Mouse (Mus musculus) heart, adult 2 months (tissue): ENCODE measurements around the gene Abhd4. TPM values are rescaled to one million over a fixed set of nuclear protein-coding genes. Genes with fewer than 3 reads are reported as not detected.

Experiments
- DNase-seq, 2 experiments: peaks; one replicate each; pipeline ENCODE4 v3.0.0; 2021
- H3K27ac ChIP-seq: fragments of 200-600 bp; 2 replicates; pipeline ENCODE4 v1.8.1; 2022
- H3K27me3 ChIP-seq: fragments of 200-500 bp; 2 replicates; pipeline ENCODE4 v1.6.1; 2012; ENCODE audit warnings: mild to moderate bottlenecking, low read length, inconsistent platforms, mixed read lengths; ENCODE audit not compliant: control insufficient read depth, insufficient read depth
- H3K36me3 ChIP-seq: fragments of 200-500 bp; 2 replicates; pipeline ENCODE4 v1.6.1; 2012; ENCODE audit warnings: low read length, inconsistent platforms; ENCODE audit not compliant: control insufficient read depth, insufficient read depth
- H3K4me1 ChIP-seq: fragments of 200-500 bp; 2 replicates; pipeline ENCODE4 v1.6.1; 2011; ENCODE audit warnings: low read length; ENCODE audit not compliant: control insufficient read depth, insufficient read depth
- H3K4me3 ChIP-seq: fragments of 200-600 bp; 2 replicates; pipeline ENCODE4 v1.8.1; 2022
- H3K79me2 ChIP-seq: fragments of 200-500 bp; replicated peaks from 2 replicates; pipeline ENCODE4 v1.6.1; 2012; ENCODE audit warnings: mild to moderate bottlenecking, inconsistent platforms, low read length, moderate library complexity, mixed read lengths; ENCODE audit not compliant: control insufficient read depth, insufficient read depth
- H3K9ac ChIP-seq: fragments of 200-500 bp; 2 replicates; pipeline ENCODE4 v1.6.1; 2012; ENCODE audit warnings: low read depth, mild to moderate bottlenecking, control low read depth, inconsistent platforms, low read length, mixed read lengths
- CTCF ChIP-seq: fragments of 200-600 bp; IDR thresholded peaks from 2 replicates; pipeline ENCODE4 v1.8.1; 2022; ENCODE audit warnings: antibody characterized with exemption, mild to moderate bottlenecking, moderate library complexity
- EP300 ChIP-seq: fragments of 200-500 bp; IDR thresholded peaks from 2 replicates; pipeline ENCODE4 v1.6.1; 2011; ENCODE audit warnings: low read depth, low read length, control low read depth; ENCODE audit not compliant: insufficient read depth
- POLR2A ChIP-seq: fragments of 200-500 bp; IDR thresholded peaks from 2 replicates; pipeline ENCODE4 v1.6.1; 2011; ENCODE audit warnings: mild to moderate bottlenecking, low read depth, low read length, control low read depth; ENCODE audit not compliant: insufficient read depth
- WGBS: fragments of 180-500 bp; shearing (Covaris S2); methylation state at CpG from one replicate; pipeline ENCODE4 v1.1.7; 2018; 5-methylcytosine and 5-hydroxymethylcytosine counted together
- intact Hi-C: fragments of 180-260 bp; cut with DNase I; formaldehyde crosslinking; loops from one replicate; pipeline ENCODE4 v1.15.1; 2025
- polyA plus RNA-seq: library from polyadenylated mRNA; depleted of rRNA; stranded (reverse); fragments of >200 nt; gene quantifications from 2 replicates; pipeline ENCODE4 v1.2.3, GENCODE M21; 2012
- total RNA-seq, 2 experiments: library from RNA; stranded (reverse); gene quantifications; 2 replicates each; pipeline ENCODE4 v1.2.3; 2021

The Abhd4 gene
- total and polyA plus RNA-seq, 3 experiments: 39.2 to 50.2 (median 41.8) TPM

GRCm38 (mm10) chr14:54267966-54268365 is 14.0 kb downstream of the Abhd4 start:
- Histone ChIP-seq H3K27me3 (no peaks in the 10 kb centered on the region), H3K27ac (no peak overlapping the region), H3K79me2 (no peaks in the 10 kb centered on the region), H3K36me3 (no peaks in the 10 kb centered on the region), H3K4me3 (no peak overlapping the region), H3K4me1 (no peaks in the 10 kb centered on the region), H3K9ac (no peak overlapping the region)
- DNase-seq: no peak
- WGBS: 96% methylated on average over 10 of the region's 10 CpGs
- no peak for TF ChIP-seq EP300
- no peak for TF ChIP-seq CTCF
- no peak for TF ChIP-seq POLR2A
- intact Hi-C loops: no loop called here

- intact Hi-C loops: no loop called here
- WGBS: 98% methylated on average over 3 of the region's 3 CpGs
- H3K27ac ChIP-seq: no peak overlapping the region
- H3K9ac ChIP-seq: no peak overlapping the region
- no peaks in the 10 kb centered on the region for H3K79me2 ChIP-seq
- DNase-seq: no peak
- no peaks in the 10 kb centered on the region for H3K27me3 ChIP-seq
- H3K36me3 ChIP-seq: no peaks in the 10 kb centered on the region
- no peak overlapping the region for H3K4me3 ChIP-seq
- H3K4me1 ChIP-seq: no peaks in the 10 kb centered on the region
- TF ChIP-seq POLR2A: no peak
- TF ChIP-seq CTCF: no peak
- TF ChIP-seq EP300: no peak
Measured at GRCm38 (mm10) chr14:54269566-54269965, 15.6 kb downstream of the Abhd4 start.

- H3K27me3 ChIP-seq: no peaks in the 10 kb centered on the region
- no peak for TF ChIP-seq POLR2A
- no peak for TF ChIP-seq EP300
- TF ChIP-seq CTCF: no peak
- H3K4me3 ChIP-seq: no peak overlapping the region
- intact Hi-C loops: no loop called here
- H3K4me1 ChIP-seq: no peaks in the 10 kb centered on the region
- WGBS: 85% methylated on average over 3 of the region's 3 CpGs
- no peak for DNase-seq
- H3K36me3 ChIP-seq: no peaks in the 10 kb centered on the region
- H3K79me2 ChIP-seq: no peaks in the 10 kb centered on the region
- H3K27ac ChIP-seq: no peak overlapping the region
- no peak overlapping the region for H3K9ac ChIP-seq
Measured at GRCm38 (mm10) chr14:54270413-54270812, 16.4 kb downstream of the Abhd4 start.

GRCm38 (mm10) chr14:54271976-54272606 is 18.1 kb downstream of the Abhd4 start:
- WGBS: 79% methylated on average over 3 of the region's 3 CpGs
- DNase-seq: no peak
- TF ChIP-seq EP300: no peak
- TF ChIP-seq POLR2A: no peak
- no peak for TF ChIP-seq CTCF
- no peaks in the 10 kb centered on the region for H3K79me2 ChIP-seq
- H3K27me3 ChIP-seq: no peaks in the 10 kb centered on the region
- intact Hi-C loops: no loop called here
- H3K27ac ChIP-seq: no peak overlapping the region
- no peaks in the 10 kb centered on the region for H3K4me1 ChIP-seq
- no peaks in the 10 kb centered on the region for H3K36me3 ChIP-seq
- H3K4me3 ChIP-seq: no peak overlapping the region
- H3K9ac ChIP-seq: no peak overlapping the region

GRCm38 (mm10) chr14:54272696-54273095 is 18.7 kb downstream of the Abhd4 start:
- Histone ChIP-seq H3K4me3 (no peak overlapping the region), H3K4me1 (no peaks in the 10 kb centered on the region), H3K79me2 (no peaks in the 10 kb centered on the region), H3K9ac (no peak overlapping the region), H3K27me3 (no peaks in the 10 kb centered on the region), H3K36me3 (no peaks in the 10 kb centered on the region), H3K27ac (no peak overlapping the region)
- 84% methylated on average over 3 of the region's 3 CpGs for WGBS
- intact Hi-C loops: no loop called here
- no peak for TF ChIP-seq POLR2A
- DNase-seq: no peak

GRCm38 (mm10) chr14:54276446-54276845 is 22.5 kb downstream of the Abhd4 start:
- no peaks in the 10 kb centered on the region for H3K27me3 ChIP-seq
- no peaks in the 10 kb centered on the region for H3K4me1 ChIP-seq
- no peak overlapping the region for H3K27ac ChIP-seq
- TF ChIP-seq POLR2A: no peak
- no peak for TF ChIP-seq EP300
- TF ChIP-seq CTCF: no peak
- 87% methylated on average over 2 of the region's 2 CpGs for WGBS
- no peak overlapping the region for H3K4me3 ChIP-seq
- DNase-seq: no peak
- H3K79me2 ChIP-seq: no peaks in the 10 kb centered on the region
- no peaks in the 10 kb centered on the region for H3K36me3 ChIP-seq
- no peak overlapping the region for H3K9ac ChIP-seq
- intact Hi-C loops: no loop called here
